Mouse (Mus musculus) kidney, postnatal 4 days (tissue): ENCODE results near the gene Gm21411.
"Not testable (repeated sequence)": the region's sequence is repeated elsewhere in the genome, so short reads cannot be mapped to it uniquely, and the experiment has no call there.

Source experiments
- DNase-seq, 2 experiments: peaks; one replicate each; pipeline ENCODE4 v3.0.0; 2021; ENCODE audit warnings: mixed read lengths in 2 of 2

The Gm21411 gene

DNA sequence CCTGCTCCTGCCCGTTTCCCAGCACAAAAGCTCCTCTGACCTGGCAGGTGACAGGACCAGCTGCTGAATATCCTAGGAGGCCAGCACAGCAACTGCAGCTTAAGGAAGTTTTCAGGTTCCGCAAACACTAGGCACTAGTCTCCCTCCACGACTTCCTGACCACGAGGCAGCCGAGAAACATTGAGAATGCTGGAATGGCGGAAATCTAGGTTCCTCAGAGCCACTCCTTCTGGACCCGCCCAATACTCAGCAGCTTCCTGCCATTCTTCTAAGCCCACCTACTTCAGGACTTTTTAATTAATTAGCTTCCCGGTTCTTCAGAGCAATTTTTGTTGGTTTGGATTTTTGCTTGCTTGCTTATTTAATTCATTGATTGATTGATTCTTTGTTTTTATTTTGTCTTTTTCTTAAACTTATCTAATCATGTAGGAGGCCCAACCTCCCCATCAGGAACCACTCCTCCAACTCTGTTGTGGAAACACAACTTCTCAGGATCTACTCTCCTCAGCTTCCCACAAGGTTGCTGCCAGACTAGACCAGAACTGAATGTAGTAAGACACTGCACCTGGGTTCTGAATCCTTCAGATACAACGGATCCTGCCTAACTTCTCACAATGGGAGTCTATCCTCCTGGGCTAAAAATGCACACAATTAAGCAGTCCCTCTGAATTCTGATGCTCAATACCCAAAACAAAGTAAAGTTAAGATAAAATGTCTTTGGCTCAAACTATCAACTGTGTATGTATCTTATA lies at the start of gene Gm21411:
Gene Gm21411 (minus strand): TSS at position 205 of the 752 bp plus-strand sequence.
- DNase-seq: not testable (repeated sequence)

DNA sequence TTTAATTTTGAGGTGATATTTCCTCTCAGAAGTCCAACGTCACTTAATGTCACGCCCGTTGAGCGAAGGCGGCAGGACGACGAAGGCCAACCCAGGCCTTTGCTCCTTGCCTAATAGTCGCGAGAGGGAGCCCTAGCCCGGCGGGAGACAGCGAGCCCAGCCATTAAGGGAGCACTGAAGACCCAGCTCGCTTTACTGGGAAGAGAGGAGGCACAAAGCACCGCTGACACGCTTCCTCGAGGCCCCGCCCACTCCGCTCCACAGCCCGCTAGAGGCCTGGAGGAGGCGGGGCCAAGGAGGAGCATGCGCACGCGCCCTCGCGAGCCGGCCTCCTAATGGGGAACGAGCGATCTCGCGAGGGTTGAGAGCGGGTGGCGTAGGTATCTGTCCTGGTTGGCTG lies 32.3 kb upstream of the Gm21411 start:
- not testable (repeated sequence) for DNase-seq

DNA sequence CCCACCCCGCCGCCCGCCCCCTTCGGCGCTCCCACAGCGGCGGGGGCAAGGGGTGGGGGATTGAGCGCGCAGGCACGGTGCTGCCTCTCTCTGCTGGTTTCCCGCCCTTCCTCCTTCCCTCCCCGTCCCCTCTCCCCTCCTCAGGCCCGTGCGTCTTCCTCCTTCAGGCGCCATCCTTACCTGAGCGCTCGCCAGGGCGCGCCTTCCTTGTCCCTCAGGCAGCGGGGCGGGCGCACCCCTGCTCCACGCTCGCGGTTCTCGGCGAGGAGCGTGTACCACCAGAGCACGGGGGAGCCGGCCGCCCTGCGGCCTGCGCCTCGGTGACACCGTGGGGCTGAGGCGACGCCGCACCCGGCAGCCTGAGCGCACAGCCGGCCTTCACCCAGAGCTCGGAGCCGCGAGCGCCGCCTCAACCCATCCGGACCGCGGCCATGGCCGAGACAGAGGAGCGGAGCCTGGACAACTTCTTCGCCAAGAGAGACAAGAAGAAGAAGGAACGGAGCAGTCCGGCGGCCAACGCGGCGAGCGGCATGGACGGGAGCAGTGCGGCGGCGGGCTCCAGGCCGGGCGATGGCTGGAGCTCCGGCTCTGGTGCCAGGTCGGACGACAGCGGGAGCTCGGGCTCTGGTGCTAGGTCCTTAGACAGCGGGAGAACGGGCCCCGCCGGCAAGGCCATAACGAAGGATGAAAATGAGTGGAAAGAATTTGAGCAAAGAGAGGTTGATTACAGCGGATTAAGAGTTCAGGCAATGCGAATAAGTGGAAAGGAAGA lies 23.1 kb upstream of the Gm21411 start:
- DNase-seq: peak in 1 of 2 experiments; percentile 6

DNA sequence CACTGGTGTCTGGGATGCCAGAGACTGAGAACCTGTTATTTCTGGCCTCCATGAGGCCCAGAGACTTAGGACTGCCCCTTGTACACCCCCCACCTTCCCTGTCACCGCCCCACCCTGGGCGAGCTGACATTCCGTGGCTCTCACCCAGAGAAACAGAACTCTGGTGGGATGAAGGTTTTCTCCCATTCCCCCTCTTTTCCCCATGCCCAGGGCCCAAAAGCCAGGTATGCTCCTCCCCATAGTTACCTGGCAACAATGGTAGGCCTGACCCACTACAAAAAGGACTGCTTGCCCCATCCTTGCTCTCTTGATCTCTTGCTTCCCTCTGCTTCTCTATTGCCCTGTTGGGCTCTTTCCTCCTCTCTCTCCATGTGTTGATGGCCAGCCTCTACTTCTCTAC lies 5.8 kb upstream of the Gm21411 start:
- no peak for DNase-seq

DNA sequence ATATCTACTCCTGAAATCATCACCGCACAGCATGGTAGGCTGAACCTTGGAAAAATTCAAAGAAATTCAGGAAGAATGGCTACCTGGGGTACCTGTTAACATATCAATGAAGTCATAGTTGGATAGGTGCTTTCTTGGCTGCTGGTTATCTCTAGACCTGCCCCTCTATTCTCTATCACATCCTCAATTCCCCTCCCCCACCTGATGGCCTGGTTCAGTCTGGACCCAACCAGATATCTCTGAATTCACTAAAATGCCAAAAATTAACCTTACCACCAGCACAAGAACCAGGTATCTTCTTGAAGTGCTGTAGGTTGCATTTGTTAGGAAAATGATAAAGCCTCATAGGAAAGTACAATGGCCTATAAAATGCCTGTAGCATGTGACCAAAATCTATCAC lies 1.3 kb downstream of the Gm21411 start:
- not testable (repeated sequence) for DNase-seq

DNA sequence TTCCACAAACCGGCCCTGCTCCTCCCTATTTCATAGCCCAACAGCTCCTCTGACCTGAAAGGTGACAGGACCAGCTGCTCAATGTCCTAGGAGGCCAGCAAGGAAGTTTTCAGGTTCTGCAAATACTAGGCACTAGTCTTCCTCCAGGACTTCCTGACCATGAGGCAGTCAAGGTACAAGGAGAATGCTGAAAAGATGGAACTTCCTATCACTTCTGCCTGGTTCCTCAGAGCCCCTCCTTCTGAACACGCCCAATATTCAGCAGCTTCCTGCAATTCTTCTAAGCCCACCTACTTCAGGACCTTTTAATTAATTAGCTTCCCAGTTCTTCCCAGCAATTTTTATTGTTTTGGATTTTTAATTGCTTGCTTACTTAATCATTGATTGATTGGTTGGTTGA lies 4.6 kb downstream of the Gm21411 start:
- not testable (repeated sequence) for DNase-seq

DNA sequence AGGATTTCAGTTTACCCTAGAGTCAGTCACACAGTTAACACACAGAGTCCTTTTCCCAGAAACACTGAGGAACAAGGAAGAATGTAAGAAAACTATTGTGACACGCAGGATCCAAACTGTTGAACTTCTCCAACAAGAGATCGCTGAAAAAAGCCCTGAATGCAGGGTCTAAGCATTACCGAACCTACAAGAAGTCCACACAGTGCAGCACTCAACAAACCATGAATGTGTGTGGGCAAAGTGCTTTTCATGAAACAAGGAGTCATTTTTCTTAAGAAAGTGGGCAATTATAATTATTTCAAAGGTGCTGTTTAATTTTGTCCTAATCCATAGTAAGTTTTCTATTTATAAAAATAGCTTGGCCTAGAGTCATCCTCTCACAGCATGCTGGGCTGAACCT lies 6.3 kb downstream of the Gm21411 start:
- not testable (repeated sequence) for DNase-seq
